Mouse (Mus musculus) heart, adult 11 months (tissue): ENCODE results near the gene Ilkap.

Experiments used
- DNase-seq: peaks from one replicate; pipeline ENCODE4 v3.0.0; 2022

Ilkap gene

GRCm38 (mm10) chr1:91413898-91414594 is 15.4 kb upstream of the Ilkap start, which contains the start of gene Hes6:
Hes6 (minus strand) TSS chr1:91414038.
- DNase-seq: peak; percentile 99

GRCm38 (mm10) chr1:91413536-91413897 is 14.9 kb upstream of the Ilkap start:
- DNase-seq: no peak

DNA sequence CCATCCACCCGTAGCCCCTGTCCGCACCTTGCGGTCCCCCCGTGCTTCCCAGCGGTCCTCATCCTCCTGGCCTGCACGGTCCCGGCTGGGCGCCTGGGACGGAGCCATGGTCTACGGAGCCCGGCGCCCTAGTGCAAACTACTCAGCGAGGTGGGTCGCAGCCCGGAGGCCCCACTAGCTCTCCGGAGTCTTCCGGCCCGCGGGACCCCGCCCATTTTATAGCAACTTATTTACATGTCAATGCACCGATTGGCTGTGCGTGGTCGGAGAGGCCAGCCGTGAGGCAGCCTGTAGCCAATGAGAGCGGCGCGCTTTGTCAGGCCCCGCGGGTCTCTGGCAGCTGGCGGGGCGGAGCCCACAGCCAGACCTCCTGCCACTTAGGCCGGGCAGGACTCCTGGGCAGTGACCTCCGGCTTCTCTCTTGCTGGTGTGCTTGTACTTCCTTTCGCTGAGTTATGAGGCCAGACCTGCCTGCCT is 14.5 kb upstream of the Ilkap start:
- peak; percentile 100 for DNase-seq

GRCm38 (mm10) chr1:91412286-91413029 is 13.8 kb upstream of the Ilkap start:
- peak; percentile 95 for DNase-seq

- DNase-seq: no peak
Measured at GRCm38 (mm10) chr1:91411631-91412285, 13.1 kb upstream of the Ilkap start.

DNA sequence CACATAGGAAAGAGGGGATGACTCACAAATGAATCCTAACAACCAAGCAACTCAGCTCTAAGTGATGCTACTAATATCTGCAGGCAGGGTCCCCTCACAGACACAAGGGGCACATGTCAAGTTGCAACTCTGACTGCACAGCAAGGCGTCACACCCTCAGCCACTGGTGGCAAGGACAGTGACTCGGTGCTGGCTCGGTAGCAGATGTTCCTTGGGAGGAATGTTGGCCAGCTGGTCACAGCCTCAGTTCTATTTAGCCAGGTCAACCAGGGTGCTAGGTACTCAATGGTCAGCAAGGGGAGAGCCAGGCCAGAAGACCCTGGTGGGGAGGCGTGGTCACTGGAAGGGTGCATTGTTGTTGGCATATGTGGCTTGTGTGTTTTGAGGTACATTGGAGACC is 9.2 kb upstream of the Ilkap start:
- no peak for DNase-seq

DNA sequence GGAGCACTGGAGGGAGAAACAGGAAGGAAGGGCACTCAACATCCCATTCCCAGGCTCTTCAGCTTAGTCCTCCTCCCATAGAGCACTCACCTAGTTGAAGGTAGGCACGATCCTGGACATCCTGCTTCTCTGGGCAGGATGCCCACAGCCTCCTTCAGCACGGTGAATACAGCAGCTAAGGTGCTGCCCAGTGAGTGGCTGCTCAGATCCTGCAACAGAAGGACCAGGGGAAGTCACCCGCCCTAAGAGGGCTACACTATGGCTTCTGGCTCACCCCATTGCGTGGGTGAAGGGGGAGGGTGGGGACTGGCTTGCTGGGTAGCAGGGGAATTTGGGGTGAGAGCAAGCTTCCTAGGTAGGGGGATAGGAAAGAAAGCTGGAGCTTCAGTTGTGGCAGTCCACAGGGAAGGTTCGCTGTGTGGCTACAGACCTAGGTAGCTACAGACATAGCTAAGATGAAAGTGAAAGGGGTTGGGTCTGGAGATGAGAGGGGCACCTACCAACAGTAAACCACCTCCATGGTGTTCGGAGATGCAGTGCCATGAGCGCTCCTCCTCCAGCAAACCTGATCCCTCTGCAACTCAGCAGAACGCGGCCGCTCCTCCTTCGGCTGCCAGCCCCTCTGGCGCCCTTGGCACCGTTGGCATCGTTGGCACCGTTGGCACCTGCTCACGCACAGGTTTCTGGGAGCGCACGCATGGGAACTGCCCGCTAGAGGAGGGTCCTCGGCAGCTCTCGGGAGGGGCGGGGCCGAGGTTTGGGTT is 7.0 kb upstream of the Ilkap start:
- no peak for DNase-seq

DNA sequence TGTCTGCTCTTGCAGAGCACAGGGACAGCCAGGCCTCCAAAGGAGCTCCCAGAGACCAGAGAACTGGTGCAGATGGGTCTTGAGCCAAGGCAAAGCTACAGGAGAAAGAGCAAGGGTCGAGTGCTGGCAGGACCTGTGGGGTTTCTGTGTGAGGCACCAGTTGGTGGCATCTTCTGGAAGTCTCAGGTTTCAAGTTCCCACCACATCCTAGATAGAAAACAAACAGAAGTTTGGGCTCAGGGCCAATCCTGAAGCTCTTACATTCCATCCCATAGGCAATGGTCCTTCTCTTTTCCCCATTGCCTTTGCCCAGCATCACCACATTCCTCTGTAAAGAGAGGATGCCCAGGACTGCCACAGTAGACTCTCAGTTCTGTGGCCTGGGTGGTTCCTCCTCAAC is 6.4 kb upstream of the Ilkap start:
- no peak for DNase-seq

DNA sequence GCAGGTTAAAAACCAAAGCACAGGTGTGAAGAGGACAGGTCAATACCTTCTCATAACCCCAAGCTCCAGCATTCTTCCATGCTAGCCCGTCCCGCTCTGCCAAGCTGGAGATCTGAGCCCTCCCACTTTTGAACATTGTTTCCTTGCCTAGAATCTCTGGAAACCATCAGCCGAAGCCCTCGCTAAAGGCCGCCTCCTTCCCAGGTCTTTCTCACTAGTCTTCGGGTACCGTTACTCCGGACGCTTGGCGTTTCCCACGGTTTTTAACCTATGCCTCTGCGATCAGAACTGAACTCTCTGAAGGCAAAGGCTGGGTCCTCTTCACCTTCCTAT is 722 bp downstream of the Ilkap start:
- DNase-seq: peak; percentile 90

GRCm38 (mm10) chr1:91390369-91390768 is 8.2 kb downstream of the Ilkap start:
- no peak for DNase-seq

GRCm38 (mm10) chr1:91381091-91381471 is 17.5 kb downstream of the Ilkap start:
- no peak for DNase-seq

DNA sequence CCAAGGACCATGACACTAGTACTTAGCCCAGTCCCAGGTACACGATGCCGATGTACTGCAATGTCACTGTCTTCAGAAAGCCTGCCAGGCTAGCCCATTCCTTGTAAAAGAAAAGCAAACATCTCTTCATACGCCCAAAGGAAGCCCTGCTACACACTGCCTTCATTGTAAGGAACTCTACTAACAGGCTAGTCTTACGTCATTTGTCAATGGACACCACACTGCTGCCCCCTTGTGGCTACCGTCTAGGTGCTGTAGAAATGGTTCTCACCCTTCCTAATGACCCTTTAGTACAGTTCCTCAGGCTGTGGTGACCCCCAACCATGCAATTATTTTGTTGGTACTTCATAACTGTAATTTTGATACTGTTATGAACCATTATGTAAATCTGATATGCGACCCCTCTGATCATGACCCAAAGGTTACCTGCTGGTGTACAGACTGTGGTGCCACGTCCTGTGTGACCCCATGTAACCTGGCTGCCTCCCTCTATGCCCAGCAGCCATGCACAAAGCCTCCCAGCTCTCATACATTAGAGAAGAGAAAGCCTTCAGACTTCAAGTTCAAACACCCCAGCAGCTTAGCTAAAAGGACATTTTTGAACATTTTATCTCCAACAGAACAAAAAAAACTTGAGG is 18.0 kb downstream of the Ilkap start:
- no peak for DNase-seq

GRCm38 (mm10) chr1:91373414-91373835 is 25.2 kb downstream of the Ilkap start:
- peak; percentile 89 for DNase-seq

GRCm38 (mm10) chr1:91370055-91370454 is 28.6 kb downstream of the Ilkap start:
- DNase-seq: no peak

GRCm38 (mm10) chr1:91369408-91369807 is 29.2 kb downstream of the Ilkap start:
- DNase-seq: no peak

- no peak for DNase-seq
Measured at GRCm38 (mm10) chr1:91367295-91367694, 31.3 kb downstream of the Ilkap start.

GRCm38 (mm10) chr1:91366215-91367108 is 32.2 kb downstream of the Ilkap start, which contains the start of gene Erfe:
Erfe (plus strand) TSS chr1:91366430.
- peak; percentile 96 for DNase-seq

- DNase-seq: no peak
Measured at GRCm38 (mm10) chr1:91365816-91366214, 32.8 kb downstream of the Ilkap start.

- peak; percentile 91 for DNase-seq
Measured at GRCm38 (mm10) chr1:91364822-91365644, 33.6 kb downstream of the Ilkap start.

- DNase-seq: no peak
Measured at GRCm38 (mm10) chr1:91362113-91362512, 36.5 kb downstream of the Ilkap start.

DNA sequence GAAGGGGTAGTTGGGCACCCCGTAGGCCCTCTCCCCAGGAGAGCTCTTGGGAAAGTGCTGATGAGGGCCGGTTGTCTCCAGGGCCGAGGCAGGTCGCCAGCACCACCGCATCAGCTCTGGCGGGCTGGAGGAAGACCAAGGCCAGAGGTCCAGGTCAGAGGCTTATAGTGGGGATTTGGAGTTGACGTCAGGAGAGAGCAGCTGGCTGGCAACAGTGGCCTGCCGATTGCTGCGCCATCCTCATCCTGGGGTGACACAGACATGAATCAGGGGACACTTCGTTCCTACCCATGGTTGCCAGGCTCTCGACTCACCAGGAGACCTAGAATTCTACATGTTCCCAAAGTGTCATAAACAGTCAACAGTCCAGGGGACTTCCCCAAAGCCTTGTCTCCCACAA is 42.5 kb downstream of the Ilkap start:
- DNase-seq: no peak
